Mouse (Mus musculus) R1 (cell line): ENCODE measurements around the gene 1700001P01Rik.
"Not testable (repeated sequence)": the region's sequence is repeated elsewhere in the genome, so short reads cannot be mapped to it uniquely, and the experiment has no call there.

Experiments used
- DNase-seq: peaks from one replicate; pipeline ENCODE4 v3.0.0-alpha.2; 2018; ENCODE audit warnings: low read depth, low spot score

1700001P01Rik gene

DNA sequence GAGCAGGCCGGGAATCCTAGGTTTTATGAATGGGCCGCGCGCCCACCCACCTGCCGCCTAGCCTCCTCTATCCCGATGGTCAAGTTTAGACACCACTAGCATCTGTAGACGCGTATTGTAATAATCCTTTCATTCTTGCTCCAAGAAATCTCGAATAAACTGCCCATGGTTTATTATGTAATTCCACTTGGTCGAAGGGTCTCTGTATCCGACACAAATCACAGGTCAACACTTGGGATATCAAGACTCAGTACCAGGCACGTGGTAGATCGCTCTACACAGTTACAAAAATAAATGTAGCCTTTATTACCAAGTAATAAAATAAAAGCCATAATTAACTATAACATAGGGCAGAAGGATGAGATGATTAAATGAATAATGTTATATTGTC lies 30.4 kb downstream of the 1700001P01Rik start:
- DNase-seq: no peak

DNA sequence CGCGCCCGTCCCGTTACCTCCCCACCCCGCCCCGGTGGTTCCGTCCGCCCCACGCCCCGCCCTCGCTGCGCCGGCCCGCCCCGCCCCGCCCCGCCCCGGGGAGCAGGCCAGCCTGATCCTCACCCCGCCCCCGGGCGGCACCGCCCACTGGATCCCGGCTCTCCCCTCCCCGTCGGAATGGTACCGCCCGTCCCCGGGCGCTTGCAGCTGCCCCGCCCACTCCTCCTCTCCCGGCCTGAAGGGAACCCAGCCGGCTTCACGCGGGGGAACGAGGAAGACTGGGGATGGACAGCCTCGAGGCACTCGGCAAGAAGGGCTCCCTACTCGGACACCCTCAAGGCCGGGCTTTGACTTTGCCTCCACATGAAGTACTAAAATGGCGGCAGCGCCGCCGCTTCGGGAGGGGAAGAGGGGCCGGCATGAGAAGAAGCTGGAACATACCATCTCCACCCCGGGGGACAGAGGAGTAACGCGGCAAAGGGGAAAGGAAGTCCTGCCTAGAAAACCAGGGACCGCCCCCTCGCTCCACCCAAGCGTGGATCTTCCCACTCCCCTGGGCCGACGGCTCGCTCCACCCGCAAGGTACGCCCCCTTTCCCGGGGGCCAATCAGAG lies 30.9 kb downstream of the 1700001P01Rik start:
- peak; percentile 100 for DNase-seq

DNA sequence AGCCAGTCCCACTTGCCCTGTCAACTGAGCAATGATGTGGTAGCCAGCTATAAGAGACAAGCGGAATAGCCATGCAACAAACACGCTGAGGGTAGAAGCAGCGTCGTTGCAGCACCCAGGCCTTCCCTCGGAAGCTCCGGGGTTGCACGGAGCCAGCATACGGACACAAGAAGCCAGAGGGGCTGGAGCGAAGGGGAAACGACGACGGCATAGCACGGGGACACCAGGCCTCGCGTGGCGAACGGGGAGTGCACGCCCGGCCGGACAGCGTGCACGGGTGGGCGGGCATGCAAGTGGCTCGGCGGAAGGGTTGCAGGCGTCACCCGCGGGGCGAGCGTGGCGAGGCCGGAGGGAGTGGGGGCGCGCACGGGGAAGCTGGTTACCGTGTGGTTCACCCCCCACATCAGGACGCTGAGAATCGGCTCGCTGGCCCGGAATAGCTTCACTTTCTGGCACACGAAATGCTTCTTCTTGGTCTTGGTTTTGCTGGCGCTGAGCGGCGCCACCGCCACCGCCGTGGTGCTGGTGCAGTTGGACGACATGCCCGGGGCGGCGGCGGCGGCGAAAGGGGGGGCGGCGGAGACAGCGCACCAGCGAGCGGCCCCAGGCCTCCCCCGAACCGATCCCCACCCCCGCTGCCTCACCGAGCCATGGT lies 31.5 kb downstream of the 1700001P01Rik start, which contains the start of gene Pip4k2b:
TSS of gene Pip4k2b (minus strand) at position 642 of the 655 bp plus-strand sequence.
- DNase-seq: no peak

DNA sequence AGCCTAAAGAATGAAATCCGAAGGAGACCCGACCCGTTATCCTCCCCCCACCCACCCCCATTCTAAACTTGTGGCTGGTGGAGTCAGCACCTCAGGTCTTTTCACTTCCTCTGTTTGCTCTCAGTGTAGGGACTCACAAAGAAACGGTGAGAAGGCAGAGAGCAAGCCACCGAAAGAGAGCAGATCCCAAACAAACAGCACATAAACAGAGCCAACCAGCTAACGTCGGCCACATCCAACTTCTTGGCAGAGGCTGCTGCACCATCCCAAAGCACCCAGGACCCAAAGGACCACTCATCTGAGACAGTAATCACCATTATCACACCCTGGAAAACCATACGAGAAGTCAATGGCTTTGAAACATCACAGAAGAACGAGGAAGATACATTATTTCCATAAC lies 32.3 kb downstream of the 1700001P01Rik start:
- DNase-seq: no peak

DNA sequence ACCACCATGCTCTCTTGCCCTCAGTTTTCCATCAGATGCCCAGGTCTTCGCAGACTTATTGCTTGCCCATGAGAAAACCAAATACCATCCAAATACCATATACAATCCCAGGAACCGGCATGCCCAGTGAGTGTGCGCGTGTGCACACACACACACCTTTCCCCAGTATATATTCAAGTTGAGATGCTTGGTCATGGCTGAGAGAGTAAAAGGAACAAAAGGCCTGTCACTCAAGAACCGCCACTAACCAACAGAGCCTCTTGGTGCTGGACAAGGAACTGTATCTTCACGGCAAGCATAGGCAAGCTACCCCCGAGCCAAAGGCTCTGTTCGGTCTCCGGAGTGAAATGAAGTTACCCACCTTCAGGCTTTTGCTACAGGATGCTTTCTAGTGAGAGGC lies 33.1 kb downstream of the 1700001P01Rik start:
- no peak for DNase-seq

DNA sequence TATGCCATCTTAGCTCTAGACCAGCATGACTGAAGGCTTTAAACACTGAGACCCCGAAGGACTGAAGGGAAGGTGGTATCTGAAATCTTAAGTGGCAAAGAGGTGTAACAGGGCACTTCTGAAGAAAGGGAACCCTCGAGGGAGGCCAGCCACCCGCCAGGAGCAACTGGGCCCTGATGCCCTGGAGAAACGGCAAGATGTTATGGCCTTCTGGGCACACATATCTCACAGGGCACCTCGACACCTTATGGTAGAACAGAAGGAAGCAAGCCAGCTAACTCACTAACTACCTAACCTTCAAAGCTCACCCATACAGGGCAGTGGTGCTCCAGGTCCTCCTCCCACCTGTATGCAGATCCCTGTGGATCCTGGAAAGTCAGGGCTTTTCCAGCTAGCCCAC lies 33.6 kb downstream of the 1700001P01Rik start:
- no peak for DNase-seq

DNA sequence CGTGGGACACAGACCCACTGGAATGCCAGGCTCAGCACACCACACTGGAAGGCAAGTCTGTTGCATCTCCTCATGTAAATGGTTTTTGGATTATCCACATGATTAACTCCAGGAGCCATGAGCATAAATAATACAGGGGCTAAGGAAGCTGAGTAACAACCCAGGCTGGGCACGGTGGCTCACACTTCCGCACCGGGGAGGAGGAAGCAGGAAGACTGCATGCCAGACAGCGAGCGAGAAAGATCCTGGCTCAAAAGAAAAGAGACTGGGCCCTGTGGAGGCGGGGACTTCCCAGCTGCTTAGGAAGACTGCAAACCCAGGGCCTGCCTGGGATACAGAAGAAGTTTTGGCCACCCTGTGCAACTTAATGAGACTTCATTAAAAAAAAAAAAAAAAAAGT lies 35.5 kb downstream of the 1700001P01Rik start:
- DNase-seq: peak; percentile 39

DNA sequence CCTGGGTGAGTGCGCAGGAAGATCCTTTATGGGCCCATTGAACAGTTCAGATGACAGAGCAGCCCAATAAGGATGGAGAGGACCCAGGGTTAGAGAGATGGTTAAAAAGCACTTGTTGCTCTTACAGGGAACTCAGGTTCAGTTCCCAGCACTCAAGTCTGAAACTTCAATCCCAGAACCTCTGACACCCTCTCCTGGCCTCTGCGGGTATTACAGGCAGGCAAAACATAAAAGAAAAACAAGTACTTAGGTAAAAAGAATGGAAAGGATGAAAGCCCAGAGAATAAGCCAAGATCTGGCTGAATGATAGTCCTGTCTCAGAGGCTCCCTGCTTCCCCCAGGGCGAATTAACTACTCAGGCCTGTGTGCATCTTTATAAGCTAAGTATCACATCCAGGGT lies 36.6 kb downstream of the 1700001P01Rik start:
- DNase-seq: peak; percentile 87

DNA sequence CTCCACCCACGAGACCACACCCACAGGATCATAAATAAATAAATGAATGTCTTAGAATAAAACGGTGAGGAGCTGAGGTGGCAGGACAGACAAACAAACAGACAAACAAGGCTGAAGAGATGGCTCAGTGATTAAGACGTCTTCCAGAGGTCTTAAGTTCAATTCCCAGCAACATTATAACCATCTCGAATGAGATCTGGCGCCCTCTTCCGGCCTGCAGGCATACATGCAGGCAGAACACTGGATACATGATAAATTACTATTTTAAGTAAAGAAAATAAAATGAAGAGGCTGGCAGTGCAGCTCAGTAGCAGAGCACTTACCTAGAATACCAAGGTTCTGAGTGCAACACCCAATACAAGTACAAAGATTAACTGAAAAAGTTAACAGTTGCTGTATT lies 37.0 kb downstream of the 1700001P01Rik start:
- peak; percentile 77 for DNase-seq

DNA sequence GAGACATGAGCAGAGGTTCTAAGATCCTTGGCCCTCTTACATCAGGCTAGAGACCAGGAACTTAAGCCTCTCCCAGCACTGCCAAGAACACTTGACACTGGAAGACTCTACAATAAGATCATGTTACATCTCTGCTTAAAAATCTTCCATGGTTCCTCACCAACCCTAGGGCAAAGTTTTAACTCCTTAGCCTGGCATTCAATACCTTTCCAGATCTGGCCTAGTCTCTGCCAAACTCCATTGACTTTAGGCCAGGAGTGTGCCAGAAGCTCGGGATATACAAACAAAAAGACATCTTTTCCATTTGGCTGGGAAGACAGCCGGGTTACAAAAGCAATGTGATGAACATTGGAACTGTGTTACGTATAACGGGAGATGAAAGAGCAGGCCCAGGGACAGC lies 38.1 kb downstream of the 1700001P01Rik start:
- no peak for DNase-seq

DNA sequence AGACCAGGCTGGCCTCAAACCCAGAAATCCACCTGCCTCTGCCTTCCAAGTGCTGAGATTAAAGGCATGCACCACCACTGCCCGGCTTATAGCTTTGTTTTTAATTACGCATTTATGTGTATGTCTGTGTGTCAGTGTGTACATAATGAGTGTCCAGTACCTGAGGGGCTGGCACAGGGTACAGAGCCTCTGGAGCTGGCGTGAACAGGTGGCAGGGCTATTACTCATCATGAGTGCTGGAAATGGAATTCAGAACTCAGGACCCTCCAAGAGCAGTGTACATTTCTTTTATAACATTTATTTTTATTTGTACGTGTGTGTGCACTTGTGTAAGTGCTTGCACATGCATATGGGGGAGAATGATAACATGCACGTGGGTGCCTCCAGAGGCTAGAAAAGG lies 39.1 kb downstream of the 1700001P01Rik start:
- DNase-seq: no peak

DNA sequence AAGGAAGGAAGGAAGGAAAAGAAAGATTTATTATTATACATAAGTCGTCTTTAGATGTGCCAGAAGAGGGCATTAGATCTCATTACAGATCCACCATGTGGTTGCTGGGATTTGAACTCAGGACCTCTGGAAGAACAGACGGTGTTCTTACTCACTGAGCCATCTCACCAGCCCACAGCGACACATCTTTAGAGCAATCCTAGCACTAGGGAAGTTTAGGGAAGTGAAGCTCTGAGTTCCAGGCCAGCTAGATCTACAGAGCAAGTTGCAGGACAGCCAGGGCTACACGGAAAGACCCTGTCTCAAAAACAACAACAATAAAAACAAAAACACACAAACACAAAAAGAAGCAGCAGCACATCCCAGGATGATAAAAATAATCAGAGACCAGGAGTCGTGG lies 40.9 kb downstream of the 1700001P01Rik start:
- DNase-seq: not testable (repeated sequence)

DNA sequence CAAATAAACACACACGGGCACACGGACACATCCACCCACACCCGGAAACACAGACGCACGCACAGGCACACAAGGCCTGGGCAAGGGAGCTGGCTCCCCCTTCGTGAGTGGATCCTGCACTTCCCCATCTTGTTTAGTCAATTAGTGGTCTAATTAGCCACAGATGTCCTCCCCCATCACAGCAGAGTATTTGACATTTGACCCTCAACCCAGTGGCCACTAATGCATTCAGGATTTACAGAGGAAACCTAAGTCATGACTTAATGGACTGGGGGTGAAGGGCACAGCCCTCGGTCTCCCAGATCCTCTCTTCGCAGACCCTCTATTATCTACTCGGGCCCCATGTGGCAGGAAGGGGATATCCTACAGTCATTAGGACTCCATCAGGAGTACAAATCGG lies 42.0 kb downstream of the 1700001P01Rik start:
- DNase-seq: no peak

DNA sequence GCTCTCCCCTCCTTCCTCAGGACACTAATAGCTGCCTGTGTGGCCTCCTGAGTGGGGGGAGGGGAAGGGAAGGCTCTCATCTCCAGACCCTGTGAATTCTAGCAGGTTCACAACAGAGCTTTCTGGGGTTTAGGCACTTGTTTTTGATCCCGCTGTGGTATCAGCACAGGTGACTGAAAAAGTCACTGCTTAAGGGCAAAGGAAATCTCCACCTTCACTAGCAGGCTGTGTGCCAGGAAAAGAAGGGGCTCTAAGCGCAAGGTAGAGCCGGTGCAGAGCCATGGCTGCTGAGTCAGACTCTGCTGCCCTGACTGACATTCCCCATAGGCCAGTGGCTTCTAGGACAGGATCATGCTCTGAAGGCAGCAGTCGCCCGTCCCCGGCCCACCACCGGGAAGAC lies 47.0 kb downstream of the 1700001P01Rik start:
- no peak for DNase-seq

DNA sequence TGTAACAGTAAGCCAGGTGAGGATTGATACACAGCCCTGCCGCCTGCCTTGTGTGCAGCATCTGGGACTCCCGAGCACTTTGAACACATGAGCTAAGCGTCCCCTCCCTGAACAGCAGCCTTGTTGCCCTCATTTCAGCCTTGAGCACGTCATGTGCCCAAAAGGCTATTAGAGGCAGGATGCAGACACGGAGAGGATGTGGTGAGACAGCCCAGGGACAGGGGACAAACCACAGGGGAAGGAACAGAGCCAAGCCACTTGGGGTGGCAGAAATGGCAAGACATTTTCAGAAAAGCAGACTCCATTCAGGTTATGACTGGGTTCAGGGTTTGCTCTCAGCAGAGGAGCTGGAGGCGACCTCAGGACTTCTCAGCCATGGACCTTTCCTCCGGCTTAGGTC lies 47.4 kb downstream of the 1700001P01Rik start:
- DNase-seq: no peak

DNA sequence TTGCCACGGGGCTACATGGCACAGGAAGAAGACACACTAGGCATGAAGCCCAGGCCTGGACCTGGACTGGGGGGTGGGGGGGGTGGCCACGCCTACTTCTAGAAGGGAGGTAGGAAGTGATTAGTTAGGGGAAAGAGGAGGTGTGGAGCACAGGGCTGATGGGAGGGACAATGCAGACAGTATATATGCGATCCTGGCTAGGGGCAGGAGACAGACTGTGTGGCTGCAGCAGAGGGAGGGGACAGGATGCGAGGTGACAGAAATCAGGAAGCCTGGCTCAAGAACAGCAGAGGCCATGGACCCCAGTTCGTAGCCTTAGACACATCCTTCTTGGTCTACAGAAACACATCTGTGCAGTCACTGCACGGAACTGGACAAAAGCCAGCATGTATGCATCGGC lies 52.0 kb downstream of the 1700001P01Rik start:
- DNase-seq: no peak
